Mouse (Mus musculus) small intestine, adult 2 months (tissue): ENCODE measurements around the gene Tbc1d8. TPM values are rescaled to one million over a fixed set of nuclear protein-coding genes. Genes with fewer than 3 reads are reported as not detected.

Experiments used
- H3K27ac ChIP-seq: fragments of 200-500 bp; 2 replicates; pipeline ENCODE4 v1.5.1; 2012; ENCODE audit warnings: low read depth, low read length, control low read depth, inconsistent platforms; ENCODE audit not compliant: insufficient read depth
- H3K27me3 ChIP-seq: fragments of 200-500 bp; 2 replicates; pipeline ENCODE4 v1.6.1; 2012; ENCODE audit warnings: mild to moderate bottlenecking, moderate library complexity, low read length, inconsistent platforms; ENCODE audit not compliant: control insufficient read depth, insufficient read depth
- H3K36me3 ChIP-seq: fragments of 200-500 bp; 2 replicates; pipeline ENCODE4 v1.6.1; 2012; ENCODE audit warnings: mild to moderate bottlenecking, low read length, control low read depth, inconsistent platforms; ENCODE audit not compliant: control insufficient read depth, insufficient read depth
- H3K4me1 ChIP-seq: fragments of 200-500 bp; 2 replicates; pipeline ENCODE4 v1.6.1; 2012; ENCODE audit warnings: low read length, inconsistent platforms, mixed read lengths; ENCODE audit not compliant: control insufficient read depth, insufficient read depth, insufficient read length
- H3K4me3 ChIP-seq: fragments of 200-500 bp; 2 replicates; pipeline ENCODE4 v1.5.1; 2012; ENCODE audit warnings: low read depth, mild to moderate bottlenecking, control low read depth, inconsistent platforms, low read length, moderate library complexity
- CTCF ChIP-seq: fragments of 200-500 bp; IDR thresholded peaks from 2 replicates; pipeline ENCODE4 v1.5.1; 2012; ENCODE audit warnings: low read depth, mild to moderate bottlenecking, control low read depth, inconsistent platforms, low read length, moderate library complexity, mixed read lengths; ENCODE audit not compliant: insufficient replicate concordance, insufficient read length; ENCODE audit errors: extremely low read depth
- POLR2A ChIP-seq: fragments of 200-500 bp; IDR thresholded peaks from 2 replicates; pipeline ENCODE4 v1.6.1; 2012; ENCODE audit warnings: low read depth, mild to moderate bottlenecking, control low read depth, inconsistent platforms, low read length, moderate library complexity
- WGBS: fragments of 180-500 bp; shearing (Covaris S2); methylation state at CpG from one replicate; pipeline ENCODE4 v1.1.7; 2018; 5-methylcytosine and 5-hydroxymethylcytosine counted together
- polyA plus RNA-seq: library from polyadenylated mRNA; depleted of rRNA; stranded (reverse); fragments of >200 nt; gene quantifications from 2 replicates; pipeline ENCODE4 v1.2.3, GENCODE M21; 2012; rRNA removed

The Tbc1d8 gene
- polyA plus RNA-seq, 1 experiment = 13.1 TPM

- Histone ChIP-seq H3K4me3 (no peak overlapping the region), H3K4me1 (peaks cover 21% of the 10 kb centered on the region), H3K36me3 (peaks cover 16% of the 10 kb centered on the region), H3K27ac (no peak overlapping the region), H3K27me3 (no peaks in the 10 kb centered on the region)
- 69% methylated on average over 15 of the region's 15 CpGs for WGBS
- TF ChIP-seq POLR2A = no peak
- no peak for TF ChIP-seq CTCF
Observed at GRCm38 (mm10) chr1:39335561-39336196, 142.9 kb downstream of the Tbc1d8 start.

GRCm38 (mm10) chr1:39332456-39332855 is 146.1 kb downstream of the Tbc1d8 start:
- Histone ChIP-seq H3K4me3 (no peak overlapping the region), H3K4me1 (peaks cover 18% of the 10 kb centered on the region; the same call in 1 of the 2 replicates), H3K27ac (no peak overlapping the region), H3K27me3 (no peaks in the 10 kb centered on the region), H3K36me3 (peaks cover 13% of the 10 kb centered on the region)
- TF ChIP-seq CTCF (no peak), POLR2A (no peak)
- 28% methylated on average over 4 of the region's 4 CpGs for WGBS

- H3K27ac ChIP-seq = peak overlapping the region; percentile 37; the same call in 1 of the 2 replicates
- H3K36me3 ChIP-seq = peaks cover 14% of the 10 kb centered on the region
- no peaks in the 10 kb centered on the region for H3K27me3 ChIP-seq
- H3K4me1 ChIP-seq = peaks cover 18% of the 10 kb centered on the region; the same call in 1 of the 2 replicates
- TF ChIP-seq CTCF = no peak
- no peak for TF ChIP-seq POLR2A
- 38% methylated on average over 7 of the region's 7 CpGs for WGBS
- H3K4me3 ChIP-seq = no peak overlapping the region
Observed at GRCm38 (mm10) chr1:39330857-39331594, 147.5 kb downstream of the Tbc1d8 start.

GRCm38 (mm10) chr1:39327546-39327945 is 151.0 kb downstream of the Tbc1d8 start:
- no peak overlapping the region for H3K4me3 ChIP-seq
- H3K4me1 ChIP-seq = peaks cover 14% of the 10 kb centered on the region; the same call in 1 of the 2 replicates
- H3K27me3 ChIP-seq = no peaks in the 10 kb centered on the region
- H3K36me3 ChIP-seq = peaks cover 9% of the 10 kb centered on the region; the same call in 1 of the 2 replicates
- 92% methylated on average over 7 of the region's 7 CpGs for WGBS
- no peak overlapping the region for H3K27ac ChIP-seq
- TF ChIP-seq POLR2A (no peak), CTCF (no peak)

GRCm38 (mm10) chr1:39325228-39325627 is 153.3 kb downstream of the Tbc1d8 start:
- TF ChIP-seq CTCF (no peak), POLR2A (no peak)
- no peak overlapping the region for H3K27ac ChIP-seq
- H3K4me3 ChIP-seq = no peak overlapping the region
- peaks cover 9% of the 10 kb centered on the region; the same call in 1 of the 2 replicates for H3K36me3 ChIP-seq
- H3K4me1 ChIP-seq = no peaks in the 10 kb centered on the region
- 90% methylated on average over 6 of the region's 6 CpGs for WGBS
- H3K27me3 ChIP-seq = no peaks in the 10 kb centered on the region

GRCm38 (mm10) chr1:39321954-39322353 is 156.6 kb downstream of the Tbc1d8 start:
- peaks cover 11% of the 10 kb centered on the region for H3K36me3 ChIP-seq
- no peaks in the 10 kb centered on the region for H3K27me3 ChIP-seq
- H3K27ac ChIP-seq = no peak overlapping the region
- no peaks in the 10 kb centered on the region for H3K4me1 ChIP-seq
- WGBS = 73% methylated on average over 6 of the region's 6 CpGs
- no peak overlapping the region for H3K4me3 ChIP-seq
- TF ChIP-seq POLR2A = no peak
- no peak for TF ChIP-seq CTCF

Other genes with a start within 250 kb of the Tbc1d8 start
- 34.5 and 55.5 TPM in 2 replicates for gene Rpl31, start 110.9 kb downstream of the Tbc1d8 start, polyA plus RNA-seq
- gene Cnot11, start 56.2 kb upstream of the Tbc1d8 start, polyA plus RNA-seq = 11.7 and 18.8 TPM in 2 replicates
- 13.2 and 15.6 TPM in 2 replicates for gene Rnf149, start 98.7 kb upstream of the Tbc1d8 start, polyA plus RNA-seq
- 0.03 and 0.10 TPM in 2 replicates for gene Creg2, start 172.7 kb upstream of the Tbc1d8 start, polyA plus RNA-seq
- 0.04 TPM in 1 of 2 replicates, not detected in the other for gene Rfx8, start 242.2 kb upstream of the Tbc1d8 start, polyA plus RNA-seq